Mouse (Mus musculus): Measurements from ENCODE around the gene Caskin2. TPM values are rescaled to one million over a fixed set of nuclear protein-coding genes. Genes with fewer than 3 reads are reported as not detected.

Gene Caskin2
- polyA plus RNA-seq, 2 experiments: 17.3 to 34.6 TPM

DNA sequence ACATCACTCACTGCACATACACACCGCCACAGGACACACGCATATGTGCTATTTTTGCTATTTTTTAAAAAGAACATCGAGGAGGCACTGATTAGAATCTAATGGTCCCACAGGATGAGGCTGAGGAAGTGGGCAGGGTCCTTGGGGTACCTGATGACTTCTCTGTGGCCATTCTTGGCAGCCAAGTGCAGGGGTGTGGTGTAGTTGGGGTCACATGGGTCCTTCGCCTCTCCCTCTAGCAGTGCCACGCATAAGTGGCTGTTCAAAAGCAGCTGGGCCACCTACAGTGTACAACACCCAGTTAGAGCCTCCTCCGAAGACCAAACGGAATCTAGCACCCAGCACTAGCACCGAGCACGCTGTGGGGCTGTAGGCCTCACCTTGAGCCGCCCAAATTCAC, 7.3 kb downstream of the Caskin2 start:
- Histone ChIP-seq H3K9ac (ENCODE audit: low read depth, low read length, severe bottlenecking) (no peak overlapping the region), H3K27me3 (ENCODE audit: control insufficient read depth, insufficient read depth, low read length) (no peaks in the 10 kb centered on the region), H3K4me1 (ENCODE audit: control insufficient read depth, insufficient read depth, low read length) (peaks cover 31% of the 10 kb centered on the region), H3K27ac (replicated peaks; ENCODE audit: low read depth, low read length) (no peak overlapping the region), H3K4me2 (replicated peaks; ENCODE audit: low read depth, low read length, severe bottlenecking) (no peak overlapping the region), H3K4me3 (replicated peaks; ENCODE audit: low read length) (no peak overlapping the region), H3K36me3 (ENCODE audit: control insufficient read depth, insufficient read depth, low read length) (peaks cover 75% of the 10 kb centered on the region), H3K9me3 (ENCODE audit: control insufficient read depth, low read length) (no peaks in the 10 kb centered on the region)
- WGBS: 96% methylated on average over 10 of the region's 10 CpGs
- ATAC-seq (ENCODE audit: low FRiP score, low read depth) (no peak), DNase-seq (ENCODE audit: low spot score) (no peak)
- TF ChIP-seq POLR2A (IDR thresholded peaks at IDR 0.05; ENCODE audit: borderline replicate concordance, extremely low read depth, insufficient read depth, insufficient read length): no peak

DNA sequence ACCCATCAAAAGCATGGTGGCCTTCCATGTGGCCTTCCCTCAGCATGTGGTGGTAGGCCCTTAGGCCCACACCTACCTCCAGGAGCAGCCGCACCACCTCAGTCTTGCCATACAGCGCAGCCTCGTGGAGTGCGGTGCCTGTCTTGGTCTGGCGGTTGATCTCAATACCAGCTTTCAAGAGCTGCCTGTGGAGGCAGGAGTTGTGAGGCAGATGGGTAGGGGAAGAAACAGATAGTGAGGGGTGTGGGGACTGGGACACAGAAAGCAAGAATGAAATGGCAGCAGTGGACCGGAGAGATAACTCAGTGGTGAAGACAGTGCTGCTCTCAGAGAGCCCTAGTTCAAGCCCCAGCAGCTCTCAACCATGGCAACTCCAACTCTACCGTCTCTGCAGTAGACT, 8.4 kb downstream of the Caskin2 start:
- H3K4me2 ChIP-seq (replicated peaks; ENCODE audit: low read depth, low read length, severe bottlenecking): no peak overlapping the region
- no peak overlapping the region for H3K27ac ChIP-seq (replicated peaks; ENCODE audit: low read depth, low read length)
- 95% methylated on average over 7 of the region's 7 CpGs for WGBS
- peaks cover 21% of the 10 kb centered on the region for H3K4me1 ChIP-seq (ENCODE audit: control insufficient read depth, insufficient read depth, low read length)
- TF ChIP-seq POLR2A (IDR thresholded peaks at IDR 0.05; ENCODE audit: borderline replicate concordance, extremely low read depth, insufficient read depth, insufficient read length): no peak
- H3K27me3 ChIP-seq (ENCODE audit: control insufficient read depth, insufficient read depth, low read length): no peaks in the 10 kb centered on the region
- no peak overlapping the region for H3K4me3 ChIP-seq (replicated peaks; ENCODE audit: low read length)
- peaks cover 75% of the 10 kb centered on the region for H3K36me3 ChIP-seq (ENCODE audit: control insufficient read depth, insufficient read depth, low read length)
- H3K9me3 ChIP-seq (ENCODE audit: control insufficient read depth, low read length): no peaks in the 10 kb centered on the region
- H3K9ac ChIP-seq (ENCODE audit: low read depth, low read length, severe bottlenecking): no peak overlapping the region
- ATAC-seq (ENCODE audit: low FRiP score, low read depth) (no peak), DNase-seq (ENCODE audit: low spot score) (no peak)

DNA sequence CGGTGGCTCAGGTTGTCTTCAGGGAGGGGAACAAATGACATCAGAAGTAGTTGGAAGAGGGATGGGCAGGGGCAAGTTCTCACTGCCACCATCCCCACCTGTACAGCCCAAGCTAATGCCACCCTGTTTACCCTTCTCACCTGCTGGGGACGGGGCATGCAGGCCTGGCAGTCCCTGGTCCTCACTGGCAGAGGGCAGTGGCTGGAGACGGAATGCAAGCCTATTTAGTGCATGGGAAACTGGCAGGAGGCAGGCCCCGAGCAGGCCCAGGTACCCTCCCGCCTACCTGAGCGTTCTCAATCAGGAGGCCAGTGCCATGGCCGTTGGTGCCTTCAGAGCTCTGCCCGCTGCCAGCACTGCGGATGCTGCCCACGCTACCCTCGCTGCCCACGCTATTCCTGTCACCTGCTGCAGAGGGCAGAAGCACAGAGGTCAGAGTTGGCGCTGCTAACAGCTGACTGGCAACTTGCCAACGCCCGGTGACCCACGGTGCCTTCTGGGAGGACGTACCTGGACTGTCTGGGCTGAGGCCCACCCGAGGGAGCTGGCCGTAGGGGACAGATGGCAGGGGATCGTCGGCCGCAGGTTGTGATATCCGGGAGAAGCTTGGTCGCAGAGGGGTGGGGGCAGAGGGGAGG, 10.2 kb downstream of the Caskin2 start:
- Histone ChIP-seq H3K4me3 (replicated peaks; ENCODE audit: low read length) (no peak overlapping the region), H3K27me3 (ENCODE audit: control insufficient read depth, insufficient read depth, low read length) (no peaks in the 10 kb centered on the region), H3K9me3 (ENCODE audit: control insufficient read depth, low read length) (no peaks in the 10 kb centered on the region), H3K36me3 (ENCODE audit: control insufficient read depth, insufficient read depth, low read length) (peaks cover 88% of the 10 kb centered on the region), H3K9ac (ENCODE audit: low read depth, low read length, severe bottlenecking) (no peak overlapping the region), H3K4me1 (ENCODE audit: control insufficient read depth, insufficient read depth, low read length) (peaks cover 4% of the 10 kb centered on the region), H3K4me2 (replicated peaks; ENCODE audit: low read depth, low read length, severe bottlenecking) (no peak overlapping the region), H3K27ac (replicated peaks; ENCODE audit: low read depth, low read length) (no peak overlapping the region)
- ATAC-seq (ENCODE audit: low FRiP score, low read depth): no peak
- WGBS: 92% methylated on average over 24 of the region's 24 CpGs
- TF ChIP-seq POLR2A (IDR thresholded peaks at IDR 0.05; ENCODE audit: borderline replicate concordance, extremely low read depth, insufficient read depth, insufficient read length): no peak
- DNase-seq (ENCODE audit: low spot score): no peak

DNA sequence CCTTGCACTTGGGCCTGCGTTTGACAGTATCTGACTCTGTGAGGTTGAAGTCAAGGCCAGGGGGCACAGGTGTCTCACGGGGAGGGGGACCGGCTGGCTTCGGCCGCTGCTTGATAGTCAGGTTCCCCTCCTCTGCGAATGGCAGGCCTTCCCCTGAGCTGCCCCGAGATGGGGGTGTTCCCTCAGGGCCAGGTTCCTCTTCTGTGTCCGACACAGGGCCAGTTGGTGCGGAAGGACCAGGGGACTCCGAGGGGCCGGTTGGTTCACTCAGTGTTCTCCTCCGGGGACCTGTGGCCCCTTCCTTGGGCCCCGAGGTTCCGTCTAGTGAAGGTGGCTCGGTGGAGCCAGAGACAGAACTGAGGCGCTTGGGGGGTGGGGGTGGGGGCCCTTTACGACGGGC, 12.5 kb downstream of the Caskin2 start:
- Histone ChIP-seq H3K4me3 (replicated peaks; ENCODE audit: low read length) (no peak overlapping the region), H3K27ac (replicated peaks; ENCODE audit: low read depth, low read length) (no peak overlapping the region), H3K36me3 (ENCODE audit: control insufficient read depth, insufficient read depth, low read length) (peaks cover 94% of the 10 kb centered on the region), H3K9me3 (ENCODE audit: control insufficient read depth, low read length) (no peaks in the 10 kb centered on the region), H3K4me2 (replicated peaks; ENCODE audit: low read depth, low read length, severe bottlenecking) (no peak overlapping the region), H3K9ac (ENCODE audit: low read depth, low read length, severe bottlenecking) (no peak overlapping the region), H3K4me1 (ENCODE audit: control insufficient read depth, insufficient read depth, low read length) (no peaks in the 10 kb centered on the region), H3K27me3 (ENCODE audit: control insufficient read depth, insufficient read depth, low read length) (no peaks in the 10 kb centered on the region)
- WGBS: 92% methylated on average over 15 of the region's 18 CpGs
- no peak for ATAC-seq (ENCODE audit: low FRiP score, low read depth)
- no peak for DNase-seq (ENCODE audit: low spot score)
- no peak for TF ChIP-seq POLR2A (IDR thresholded peaks at IDR 0.05; ENCODE audit: borderline replicate concordance, extremely low read depth, insufficient read depth, insufficient read length)

DNA sequence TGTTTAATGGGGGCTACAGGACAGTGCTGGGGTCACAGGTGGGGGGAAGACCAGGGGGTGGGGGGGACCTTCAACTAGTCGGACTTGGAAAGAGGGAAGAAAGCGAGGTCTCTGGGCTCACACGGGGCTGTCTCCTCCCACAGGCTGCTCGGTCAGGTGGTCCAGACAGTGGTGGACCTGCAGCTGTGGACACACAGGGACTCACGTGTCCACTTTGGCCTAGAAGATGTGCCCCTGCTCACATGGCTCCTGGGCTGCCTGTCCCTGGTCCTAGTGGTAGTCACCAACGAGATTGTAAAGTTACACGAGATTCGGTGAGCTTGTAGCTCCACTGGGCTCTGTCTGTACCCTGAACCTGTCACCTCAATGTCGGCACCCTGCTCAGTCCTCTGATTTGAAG, 15.8 kb downstream of the Caskin2 start:
- no peak for TF ChIP-seq POLR2A (IDR thresholded peaks at IDR 0.05; ENCODE audit: borderline replicate concordance, extremely low read depth, insufficient read depth, insufficient read length)
- H3K36me3 ChIP-seq (ENCODE audit: control insufficient read depth, insufficient read depth, low read length): peaks cover 98% of the 10 kb centered on the region
- no peaks in the 10 kb centered on the region for H3K9me3 ChIP-seq (ENCODE audit: control insufficient read depth, low read length)
- H3K4me1 ChIP-seq (ENCODE audit: control insufficient read depth, insufficient read depth, low read length): no peaks in the 10 kb centered on the region
- H3K4me2 ChIP-seq (replicated peaks; ENCODE audit: low read depth, low read length, severe bottlenecking): no peak overlapping the region
- H3K4me3 ChIP-seq (replicated peaks; ENCODE audit: low read length): no peak overlapping the region
- ATAC-seq (ENCODE audit: low FRiP score, low read depth) (no peak), DNase-seq (ENCODE audit: low spot score) (no peak)
- no peak overlapping the region for H3K27ac ChIP-seq (replicated peaks; ENCODE audit: low read depth, low read length)
- WGBS: 88% methylated on average over 9 of the region's 9 CpGs
- no peak overlapping the region for H3K9ac ChIP-seq (ENCODE audit: low read depth, low read length, severe bottlenecking)
- no peaks in the 10 kb centered on the region for H3K27me3 ChIP-seq (ENCODE audit: control insufficient read depth, insufficient read depth, low read length)
